Mouse (Mus musculus) heart, postnatal 25 days (tissue): ENCODE measurements around the gene Vps26c. TPM values are rescaled to one million over a fixed set of nuclear protein-coding genes. Genes with fewer than 3 reads are reported as not detected.
A peak's percentile ranks its signal among the peaks of the same experiment; 100 is the strongest.
"Not testable (repeated sequence)": the region's sequence is repeated elsewhere in the genome, so short reads cannot be mapped to it uniquely, and the experiment has no call there.

Source experiments
- DNase-seq: peaks from one replicate; pipeline ENCODE4 v3.0.0; 2022; ENCODE audit warnings: low spot score
- intact Hi-C: fragments of 180-260 bp; cut with DNase I; formaldehyde crosslinking; loops from one replicate; pipeline ENCODE4 v1.15.1; 2025
- total RNA-seq, 2 experiments: library from RNA; stranded (reverse); gene quantifications; 2 replicates each; pipeline ENCODE4 v1.2.3; 2021

Vps26c gene
- total RNA-seq, 2 experiments from 2014 or later = 23.0 to 24.2 TPM

GRCm38 (mm10) chr16:94508769-94509168, 17.9 kb downstream of the Vps26c start:
- no peak for DNase-seq
- intact Hi-C loops = no loop called here

DNA sequence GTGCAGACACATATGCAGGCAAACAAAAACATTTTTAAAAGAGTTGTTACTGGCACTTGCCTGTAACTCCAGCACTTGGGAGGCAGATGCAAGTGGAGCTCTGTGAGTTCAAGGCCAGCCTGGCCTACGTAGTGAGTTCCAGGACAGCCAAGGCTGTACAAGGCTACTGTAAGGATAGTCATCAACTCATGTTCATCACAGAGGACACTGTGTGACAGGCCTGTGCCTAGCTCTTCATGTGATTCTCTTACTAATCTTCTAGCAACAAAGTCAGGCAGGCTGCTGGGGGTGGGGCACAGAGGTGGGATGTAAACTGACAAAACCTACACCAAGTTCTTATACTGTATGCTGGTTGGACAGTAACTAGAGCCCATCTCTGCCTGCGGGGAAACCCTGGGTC, 19.6 kb downstream of the Vps26c start:
- DNase-seq = no peak
- intact Hi-C loops = no loop called here

DNA sequence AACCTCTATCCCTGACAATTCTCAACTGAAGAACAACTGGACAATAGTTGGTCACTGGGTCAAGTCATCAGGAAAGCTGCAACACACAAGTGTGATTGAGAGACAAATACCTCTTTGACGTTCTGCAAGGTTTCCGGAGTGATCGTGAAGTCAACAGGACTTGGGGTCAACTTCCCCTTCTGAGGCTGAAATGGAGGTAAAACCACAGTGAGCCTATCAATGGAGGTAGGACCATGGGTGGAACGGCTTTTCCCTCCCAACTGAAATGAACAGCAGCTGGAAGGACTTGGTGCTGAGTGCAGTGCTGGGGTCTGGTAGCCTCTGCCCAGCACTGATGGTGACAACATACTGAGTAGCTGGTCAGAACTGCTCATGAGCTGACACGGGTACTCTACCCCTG, 22.4 kb downstream of the Vps26c start:
- intact Hi-C loops = no loop called here
- no peak for DNase-seq

GRCm38 (mm10) chr16:94497911-94498310, 28.7 kb downstream of the Vps26c start:
- intact Hi-C loops = no loop called here
- peak; percentile 39 for DNase-seq

DNA sequence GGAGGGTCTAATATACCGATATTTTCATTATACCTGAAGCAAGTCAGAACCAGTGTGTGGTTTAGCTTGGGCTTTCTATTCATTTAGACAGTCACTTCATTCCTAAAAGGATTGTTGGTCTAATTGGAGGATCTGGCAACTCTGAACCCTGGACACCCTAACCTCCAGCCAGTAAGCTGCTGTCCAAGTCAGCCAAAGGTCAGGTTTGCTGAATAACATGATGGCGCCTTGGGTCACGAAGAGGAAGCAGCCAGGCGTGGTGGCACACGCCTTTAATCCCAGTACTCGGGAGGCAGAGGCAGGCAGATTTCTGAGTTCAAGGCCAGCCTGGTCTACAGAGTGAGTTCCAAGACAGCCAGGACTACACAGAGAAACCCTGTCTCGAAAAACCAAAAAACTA, 29.5 kb downstream of the Vps26c start:
- intact Hi-C loops = not testable (repeated sequence)

GRCm38 (mm10) chr16:94489326-94489725, 37.3 kb downstream of the Vps26c start:
- DNase-seq = no peak
- intact Hi-C loops = no loop called here

More for the DNA sequence above, 29.5 kb downstream of the Vps26c start:
- DNase-seq = not testable (repeated sequence)

GRCm38 (mm10) chr16:94487341-94487740, 39.3 kb downstream of the Vps26c start:
- intact Hi-C loops = no loop called here
- no peak for DNase-seq

DNA sequence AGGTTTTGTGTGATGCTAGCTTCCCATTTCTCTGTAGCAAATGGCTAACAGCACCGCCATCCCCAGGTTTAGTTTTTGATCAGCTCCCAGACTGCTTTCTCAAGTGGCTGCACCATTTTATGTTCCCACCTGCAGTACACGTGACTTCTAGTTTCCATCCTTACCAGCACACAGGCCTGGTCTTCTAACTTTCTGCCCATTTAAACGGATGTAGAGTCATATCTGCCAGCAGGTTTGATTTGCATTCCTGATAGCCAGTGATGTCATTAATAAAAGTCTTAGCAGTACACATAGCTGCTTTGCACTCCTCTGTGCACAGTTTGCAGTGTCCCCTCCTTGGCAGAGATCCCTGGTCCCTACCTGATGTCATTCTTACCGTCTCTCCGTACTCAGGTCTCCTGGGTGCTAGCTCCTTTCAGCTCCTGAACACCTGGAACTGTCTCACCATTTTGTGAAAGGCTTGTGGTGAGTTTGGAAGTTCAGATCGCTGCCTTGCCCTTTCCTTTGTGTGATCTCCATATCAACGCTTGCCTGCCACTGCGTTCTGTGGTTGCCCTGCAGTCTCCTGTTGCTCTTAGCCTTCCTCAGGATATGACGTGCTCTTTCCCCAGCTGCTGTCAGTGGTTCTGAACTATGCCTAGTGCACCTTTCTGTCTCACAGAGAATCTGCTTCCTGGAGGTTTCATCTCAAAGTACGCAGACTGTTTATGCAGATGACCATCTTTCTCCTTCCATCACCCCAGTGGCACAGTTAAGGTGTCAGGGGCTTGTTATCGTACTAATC, 41.7 kb downstream of the Vps26c start:
- intact Hi-C loops = no loop called here
- no peak for DNase-seq

DNA sequence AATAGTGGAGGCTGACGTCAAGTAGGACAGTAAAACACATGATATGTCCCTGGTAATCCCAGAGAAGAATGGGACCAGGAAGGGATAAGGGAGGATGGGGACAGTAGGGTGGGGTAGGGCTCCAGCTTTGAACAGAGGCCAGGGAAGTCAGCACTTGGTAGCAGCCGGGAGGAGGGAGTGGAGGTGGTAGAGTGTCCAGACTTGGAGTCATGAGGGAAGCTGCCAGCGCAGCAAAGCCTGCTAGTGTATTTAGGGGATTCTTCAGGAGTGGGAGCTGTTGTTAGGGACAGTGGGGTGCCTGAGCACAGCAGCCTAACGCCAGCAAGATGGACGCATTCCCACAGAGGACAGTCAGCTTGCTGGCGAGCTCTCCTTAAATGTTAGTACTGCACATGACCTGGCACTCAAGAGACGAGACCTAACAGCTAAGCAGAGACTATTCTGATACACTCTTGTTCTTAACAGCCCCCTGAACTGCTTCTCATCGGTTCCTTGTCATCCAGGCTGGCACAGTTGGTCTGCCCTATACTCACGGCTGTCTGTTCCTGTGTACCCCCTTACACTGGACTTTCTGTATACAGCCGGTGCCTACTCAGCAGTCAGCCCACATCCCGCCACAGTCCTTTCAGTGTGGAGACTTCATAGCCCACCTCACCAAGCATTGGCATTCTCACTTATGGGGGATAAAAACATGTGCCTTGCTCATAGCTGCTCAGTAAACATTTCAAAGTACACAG, 53.4 kb downstream of the Vps26c start:
- DNase-seq = peak; percentile 3

GRCm38 (mm10) chr16:94472515-94472951, 54.1 kb downstream of the Vps26c start:
- intact Hi-C loops = loop anchor here (5.0 kb wide), 2 partner anchors 55 to 95 kb away; partner anchors contain the start of gene Vps26c
- peak; percentile 55 for DNase-seq

More for the DNA sequence above, 53.4 kb downstream of the Vps26c start:
- intact Hi-C loops = loop anchor here (5.0 kb wide), 2 partner anchors 54 to 94 kb away; partner anchors contain the start of gene Vps26c

DNA sequence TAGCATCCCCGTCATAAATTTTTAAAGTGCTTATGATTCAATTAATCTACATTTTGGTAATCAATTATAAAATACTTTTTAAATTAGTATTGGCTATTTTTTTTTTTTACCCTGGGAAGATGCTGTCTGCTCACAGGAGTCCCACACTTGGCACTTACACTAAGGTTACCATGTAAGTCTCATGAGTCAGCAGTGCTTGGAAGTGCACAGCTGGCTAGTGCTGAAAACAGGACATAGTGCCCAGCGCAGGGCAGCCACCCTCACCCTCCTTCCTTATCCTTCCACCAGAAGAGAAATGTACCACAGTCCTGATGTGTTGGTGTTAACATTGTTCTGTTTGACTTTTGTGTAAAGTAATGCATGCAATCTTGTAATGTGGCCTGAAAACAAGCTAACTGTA, 58.2 kb downstream of the Vps26c start:
- DNase-seq = no peak
- intact Hi-C loops = no loop called here

- intact Hi-C loops = no loop called here
These were observed 59.1 kb downstream of the Vps26c start for GRCm38 (mm10) chr16:94467337-94468055.

DNA sequence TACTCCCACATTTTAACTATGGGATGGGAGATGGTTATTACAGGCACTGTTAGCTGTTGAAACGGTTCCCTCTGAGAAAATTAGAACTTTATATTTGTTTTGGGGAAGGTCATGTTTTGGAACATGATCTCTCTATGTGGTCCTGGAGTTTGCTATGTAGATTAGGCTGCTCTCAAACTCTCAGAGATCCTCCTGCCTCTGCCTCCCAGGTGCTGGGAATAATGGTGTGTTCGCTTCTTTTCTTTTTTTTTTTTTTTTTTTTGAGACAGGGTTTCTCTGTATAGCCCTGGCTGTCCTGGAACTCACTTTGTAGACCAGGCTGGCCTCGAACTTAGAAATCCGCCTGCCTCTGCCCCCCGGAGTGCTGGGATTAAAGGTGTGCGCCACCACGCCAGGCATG, 60.3 kb downstream of the Vps26c start:
- DNase-seq, intact Hi-C loops: not testable (repeated sequence)

More at GRCm38 (mm10) chr16:94467337-94468055, 59.1 kb downstream of the Vps26c start:
- peak; percentile 12 for DNase-seq

- intact Hi-C loops = no loop called here
- DNase-seq = no peak
These were observed 60.7 kb downstream of the Vps26c start for GRCm38 (mm10) chr16:94465900-94466299.

GRCm38 (mm10) chr16:94464067-94464466, 62.6 kb downstream of the Vps26c start:
- intact Hi-C loops = no loop called here
- DNase-seq = no peak

DNA sequence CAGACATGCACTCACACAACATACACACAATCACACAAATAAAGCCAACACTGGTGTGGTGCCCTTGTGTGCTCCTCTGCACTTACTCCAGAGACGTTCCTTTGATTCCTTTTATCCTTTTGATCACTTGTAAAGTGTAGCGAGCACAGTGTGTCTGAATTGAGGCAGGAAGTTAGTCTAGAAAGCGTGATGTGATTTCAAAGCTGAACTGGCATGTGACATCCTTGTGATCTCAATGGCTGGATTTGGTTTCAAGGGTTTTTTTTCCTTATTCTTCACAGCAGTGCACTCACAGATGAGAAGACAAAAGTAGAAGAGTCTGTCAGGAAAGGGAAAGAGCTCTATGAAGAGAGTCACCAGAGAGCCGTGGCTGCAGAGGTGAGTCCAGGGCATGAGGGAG, 72.5 kb downstream of the Vps26c start:
- DNase-seq = no peak
- intact Hi-C loops = no loop called here

DNA sequence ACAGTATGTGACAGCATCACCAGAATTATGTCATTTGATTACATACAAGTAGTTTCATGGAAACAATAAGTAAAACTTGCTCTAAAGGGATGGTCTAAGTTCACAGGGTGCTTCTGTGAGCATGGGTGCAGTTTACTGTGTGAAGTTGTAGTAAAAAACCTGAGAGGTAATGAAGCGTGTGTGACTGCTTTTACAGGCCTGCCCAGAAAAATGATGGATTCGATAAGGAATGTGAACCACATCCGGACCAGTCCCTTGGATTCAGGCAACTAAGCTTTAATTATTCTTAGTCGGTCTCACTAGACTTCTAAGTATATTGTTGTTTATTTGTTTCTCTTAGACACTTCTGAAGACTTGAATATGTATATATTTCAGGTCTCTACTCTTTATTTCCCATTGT, 73.9 kb downstream of the Vps26c start:
- intact Hi-C loops = no loop called here
- DNase-seq = no peak

- DNase-seq = no peak
- intact Hi-C loops = no loop called here
These were observed 74.8 kb downstream of the Vps26c start for GRCm38 (mm10) chr16:94451545-94452488.

GRCm38 (mm10) chr16:94449632-94450031, 77.0 kb downstream of the Vps26c start:
- intact Hi-C loops = no loop called here
- no peak for DNase-seq
